Mouse (Mus musculus): ENCODE measurements around the gene Gpr162.
A peak's percentile ranks its signal among the peaks of the same experiment; 100 is the strongest.

DNA sequence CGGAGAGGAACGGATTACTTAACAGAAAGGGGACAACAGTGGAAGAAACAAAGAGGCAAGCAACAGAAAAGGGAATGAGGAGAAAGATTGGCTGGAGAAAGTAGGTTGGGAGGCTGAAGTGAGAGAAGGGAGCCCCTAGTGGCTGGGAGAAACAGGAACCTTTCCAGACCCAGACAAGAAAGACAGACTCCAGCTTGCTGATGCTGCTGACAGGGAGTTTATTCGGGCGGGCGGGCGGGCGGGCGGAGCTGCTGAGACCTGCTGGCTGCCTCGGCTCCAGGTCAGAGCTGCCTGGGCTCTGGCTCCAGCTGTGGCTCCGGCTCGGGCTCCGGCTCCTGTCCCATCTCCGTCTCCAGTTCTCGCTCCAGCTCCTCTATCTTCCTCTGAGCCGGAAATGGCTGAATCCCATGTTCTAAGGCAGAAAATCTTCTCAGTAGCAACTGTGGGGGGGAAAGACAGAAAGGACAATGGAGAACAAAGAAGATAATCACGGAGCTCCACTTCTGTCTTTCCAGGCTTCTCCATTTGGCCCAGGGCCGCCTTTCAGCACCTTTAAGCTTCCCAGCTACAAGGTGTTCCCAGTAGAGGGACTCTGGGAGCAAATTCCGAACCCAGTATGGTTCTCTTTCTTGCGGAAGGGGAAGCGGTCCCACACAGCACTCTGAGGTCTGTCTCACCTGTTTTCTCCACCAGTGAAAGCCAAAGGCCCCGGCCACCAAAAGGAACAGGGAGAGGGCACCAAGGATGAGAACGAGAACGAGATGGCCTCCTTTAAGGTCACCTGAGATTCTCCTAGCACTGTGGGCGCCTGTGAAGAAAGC is 40.6 kb upstream of the Gpr162 start:
- TF ChIP-seq CTCF (IDR thresholded peaks at IDR 0.05; ENCODE audit: borderline replicate concordance, insufficient read depth, low read depth, low read length) (peak; percentile 73), POLR2A (IDR thresholded peaks at IDR 0.05; ENCODE audit: borderline replicate concordance, insufficient read depth, low read length) (no peak)

All from cerebellum, adult 2 months (tissue).